Comparison of ENCODE assay signal across 11 mouse cellular contexts in the genomic region with DNA sequence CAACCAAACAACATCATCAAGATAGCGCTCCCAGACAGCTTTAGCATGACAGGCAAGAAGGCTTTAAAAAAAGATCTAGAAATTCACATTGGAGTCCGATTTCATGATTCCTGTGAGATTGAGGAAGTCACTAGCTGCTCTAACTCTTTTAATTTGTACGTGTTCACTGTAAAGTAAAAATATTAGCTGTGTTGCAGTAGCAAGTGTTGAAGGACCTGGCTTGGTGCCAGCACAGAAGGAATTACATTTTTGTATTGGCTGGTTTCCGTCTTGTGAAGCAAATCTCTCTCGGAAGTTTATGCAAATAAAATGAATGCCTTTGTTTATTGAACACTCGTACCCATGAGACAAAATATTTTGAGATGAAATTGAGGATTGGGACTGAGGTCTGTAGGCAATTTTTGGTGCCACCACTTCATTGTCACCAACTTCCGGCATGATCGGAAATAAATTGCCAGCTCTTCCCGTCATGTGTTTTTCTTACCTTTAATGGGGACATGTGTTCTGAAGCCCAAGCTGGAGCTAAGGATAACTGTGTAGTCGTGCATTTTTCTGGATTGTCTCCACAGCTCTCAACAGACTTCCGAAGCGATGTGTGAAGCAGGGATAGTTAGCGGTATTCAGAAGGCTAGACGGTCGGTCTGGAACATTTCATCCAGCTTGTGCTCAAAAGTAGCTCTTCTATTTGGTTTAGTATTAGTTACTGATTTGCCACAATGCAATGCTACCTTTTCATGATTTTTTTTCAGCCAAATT.
DNase-seq lines count a peak whose midpoint lies in the region; ATAC-seq and TF ChIP-seq lines count a peak whose summit lies in the region.
"Had no signal": no experiment of that assay in that cellular context is flagged by ENCODE, and none has a peak within 500 bp of the region (broad histone marks: within the 10 kb centered on the region; RNA-seq: fewer than 3 reads in every experiment).

No protein-coding gene starts in this region.

- no peaks in the 10 kb centered on the region for H3K36me3 ChIP-seq in hindbrain, embryonic 16.5 days (ENCODE audit: control insufficient read depth, insufficient read depth, low read length)
- H3K36me3 ChIP-seq in hindbrain, embryonic 10.5 days = no peaks in the 10 kb centered on the region
- H3K36me3 ChIP-seq: embryonic facial prominence, embryonic 12.5 days; limb, embryonic 12.5 days; stomach, embryonic 15.5 days had no signal

- WGBS in hindbrain, embryonic 16.5 days = 78% methylated on average over 15 of the region's 15 CpGs
- WGBS in hindbrain, embryonic 10.5 days = 92% methylated on average over 15 of the region's 15 CpGs

- no peak overlapping the region for H3K4me3 ChIP-seq in hindbrain, embryonic 16.5 days (ENCODE audit: low read length)
- no peak overlapping the region for H3K4me3 ChIP-seq in hindbrain, embryonic 10.5 days
- peak overlapping the region; percentile 39 for H3K4me3 ChIP-seq in layer of hippocampus, adult 2 months
- H3K4me3 ChIP-seq: embryonic facial prominence, embryonic 12.5 days; limb, embryonic 12.5 days; stomach, embryonic 15.5 days had no signal

- H3K4me1 ChIP-seq in hindbrain, embryonic 16.5 days (ENCODE audit: control insufficient read depth, insufficient read depth, low read depth, low read length) = no peaks in the 10 kb centered on the region
- no peaks in the 10 kb centered on the region for H3K4me1 ChIP-seq in hindbrain, embryonic 10.5 days (replicated peaks)
- H3K4me1 ChIP-seq: embryonic facial prominence, embryonic 12.5 days; limb, embryonic 12.5 days; stomach, embryonic 15.5 days had no signal

- TF ChIP-seq POLR2A in brain, embryonic 14.5 days (IDR thresholded peaks at IDR 0.05; ENCODE audit: borderline replicate concordance, extremely low read depth, insufficient read depth, insufficient read length, poor library complexity, severe bottlenecking) = no peak

- no peaks in the 10 kb centered on the region for H3K27me3 ChIP-seq in hindbrain, embryonic 16.5 days (replicated peaks; ENCODE audit: control insufficient read depth, insufficient read depth, low read length)
- no peaks in the 10 kb centered on the region for H3K27me3 ChIP-seq in hindbrain, embryonic 10.5 days (ENCODE audit: insufficient read depth, poor library complexity, severe bottlenecking)
- H3K27me3 ChIP-seq: embryonic facial prominence, embryonic 12.5 days; limb, embryonic 12.5 days; stomach, embryonic 15.5 days had no signal

- H3K9me3 ChIP-seq in hindbrain, embryonic 16.5 days (ENCODE audit: control insufficient read depth, low read length) = no peaks in the 10 kb centered on the region
- no peaks in the 10 kb centered on the region for H3K9me3 ChIP-seq in hindbrain, embryonic 10.5 days
- H3K9me3 ChIP-seq: embryonic facial prominence, embryonic 12.5 days; limb, embryonic 12.5 days; stomach, embryonic 15.5 days had no signal

- no peak overlapping the region for H3K9ac ChIP-seq in hindbrain, embryonic 16.5 days (ENCODE audit: low read depth, low read length)
- H3K9ac ChIP-seq: embryonic facial prominence, embryonic 12.5 days; limb, embryonic 12.5 days; stomach, embryonic 15.5 days had no signal

- peak overlapping the region; percentile 5; the same call in 1 of the 2 replicates for H3K4me2 ChIP-seq in hindbrain, embryonic 16.5 days (ENCODE audit: low read length)
- H3K4me2 ChIP-seq: embryonic facial prominence, embryonic 12.5 days; limb, embryonic 12.5 days; stomach, embryonic 15.5 days had no signal

- no peak for ATAC-seq in hindbrain, embryonic 16.5 days

- no peak for TF ChIP-seq CTCF in brain, embryonic 14.5 days (IDR thresholded peaks at IDR 0.05; ENCODE audit: borderline replicate concordance, extremely low read depth, insufficient read depth, insufficient read length)
- TF ChIP-seq CTCF in layer of hippocampus, adult 2 months (conservative IDR thresholded peaks at IDR 0.05) = no peak

- no peak overlapping the region for H3K27ac ChIP-seq in hindbrain, embryonic 16.5 days (ENCODE audit: low read depth, low read length)
- no peak overlapping the region for H3K27ac ChIP-seq in hindbrain, embryonic 10.5 days
- no peak overlapping the region; the same call in 1 of the 2 replicates for H3K27ac ChIP-seq in layer of hippocampus, adult 2 months
- H3K27ac ChIP-seq: embryonic facial prominence, embryonic 12.5 days; limb, embryonic 12.5 days; stomach, embryonic 15.5 days had no signal

- DNase-seq in hindbrain, embryonic 10.5 days (ENCODE audit: low spot score) = no peak
- peak; percentile 79 for DNase-seq in brain, embryonic 14.5 days (ENCODE audit: low read depth)
- DNase-seq in layer of hippocampus, adult 2 months (ENCODE audit: low spot score in 2 of 2) = peak; percentile 7 to 29
- DNase-seq in lung, postnatal 25 days (ENCODE audit: low spot score) = peak; percentile 2
- DNase-seq in gastrocnemius, postnatal 10 days = no peak
- DNase-seq in urinary bladder, postnatal 36 days (ENCODE audit: low spot score in 2 of 2) = no peak
- DNase-seq: kidney, adult 8-10 months had no signal

Comparison
In these comparisons a context has a peak if more than half of its experiments do, and no peak if none do; other contexts are left out.
1. DNase-seq: peak in brain, embryonic 14.5 days (single experiment), layer of hippocampus, adult 2 months (2 of 2) and lung, postnatal 25 days (single experiment); none in hindbrain, embryonic 10.5 days (single experiment), gastrocnemius, postnatal 10 days (single experiment) and urinary bladder, postnatal 36 days (0 of 2).